ENCODE assay signal across 28 mouse cellular contexts in the genomic region with DNA sequence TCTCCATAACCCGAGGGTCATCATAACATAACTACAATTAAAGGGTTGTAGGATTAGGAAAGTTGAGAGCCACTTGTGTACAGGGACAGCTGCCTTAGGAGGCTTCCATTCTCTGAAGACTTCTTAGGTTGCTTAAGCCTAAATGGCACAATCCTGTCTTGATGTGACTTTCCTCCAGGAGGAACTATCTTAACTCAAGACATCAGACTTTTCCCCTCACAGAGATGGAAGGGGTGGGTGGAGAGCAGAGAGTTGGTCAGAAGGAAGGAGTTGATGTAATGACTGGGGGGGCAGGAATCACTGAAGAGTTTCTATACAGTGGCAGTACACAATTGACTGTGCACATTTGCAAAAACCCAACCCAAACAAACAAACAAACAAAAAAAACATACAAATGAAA. TPM values are rescaled to one million over a fixed set of nuclear protein-coding genes. Genes with fewer than 3 reads are reported as not detected.
DNase-seq lines count a peak whose midpoint lies in the region; ATAC-seq lines count a peak whose summit lies in the region.
"Had no signal": no experiment of that assay in that cellular context is flagged by ENCODE, and none has a peak within 500 bp of the region (broad histone marks: within the 10 kb centered on the region; RNA-seq: fewer than 3 reads in every experiment).

No protein-coding gene starts in this region.

- ATAC-seq in forebrain, embryonic 12.5 days (ENCODE audit: low FRiP score): no peak
- ATAC-seq in forebrain, embryonic 16.5 days: no peak
- ATAC-seq in midbrain, embryonic 16.5 days: no peak
- ATAC-seq in neural tube, embryonic 12.5 days (ENCODE audit: low FRiP score, low read depth): no peak
- ATAC-seq in neural tube, embryonic 14.5 days (ENCODE audit: low read depth): no peak
- ATAC-seq: intestine, embryonic 16.5 days; liver, embryonic 12.5 days; Patski had no signal

- H3K4me3 ChIP-seq in forebrain, embryonic 12.5 days (replicated peaks): no peak overlapping the region
- no peak overlapping the region for H3K4me3 ChIP-seq in forebrain, embryonic 16.5 days (replicated peaks; ENCODE audit: low read length)
- no peak overlapping the region for H3K4me3 ChIP-seq in midbrain, embryonic 10.5 days
- no peak overlapping the region for H3K4me3 ChIP-seq in midbrain, embryonic 16.5 days (ENCODE audit: low read depth, low read length)
- no peak overlapping the region for H3K4me3 ChIP-seq in neural tube, embryonic 12.5 days
- no peak overlapping the region for H3K4me3 ChIP-seq in neural tube, embryonic 14.5 days (ENCODE audit: low read depth, low read length)
- H3K4me3 ChIP-seq: embryonic facial prominence, embryonic 12.5 days; heart, embryonic 10.5 days; heart, embryonic 15.5 days; limb, embryonic 13.5 days; liver, embryonic 12.5 days had no signal

- H3K4me2 ChIP-seq in forebrain, embryonic 12.5 days: no peak overlapping the region
- no peak overlapping the region for H3K4me2 ChIP-seq in forebrain, embryonic 16.5 days (ENCODE audit: low read length)
- no peak overlapping the region for H3K4me2 ChIP-seq in midbrain, embryonic 16.5 days (ENCODE audit: low read length)
- no peak overlapping the region; the same call in 1 of the 2 replicates for H3K4me2 ChIP-seq in neural tube, embryonic 12.5 days (replicated peaks)
- no peak overlapping the region for H3K4me2 ChIP-seq in neural tube, embryonic 14.5 days (ENCODE audit: low read depth, low read length)
- H3K4me2 ChIP-seq: embryonic facial prominence, embryonic 12.5 days; heart, embryonic 15.5 days; limb, embryonic 13.5 days; liver, embryonic 12.5 days had no signal

- no peak overlapping the region for H3K9ac ChIP-seq in forebrain, embryonic 12.5 days
- no peak overlapping the region for H3K9ac ChIP-seq in forebrain, embryonic 16.5 days (replicated peaks; ENCODE audit: low read depth, low read length)
- no peak overlapping the region for H3K9ac ChIP-seq in midbrain, embryonic 16.5 days (ENCODE audit: low read depth, low read length)
- no peak overlapping the region for H3K9ac ChIP-seq in neural tube, embryonic 12.5 days
- H3K9ac ChIP-seq in neural tube, embryonic 14.5 days (replicated peaks; ENCODE audit: low read depth, low read length): no peak overlapping the region
- H3K9ac ChIP-seq: embryonic facial prominence, embryonic 12.5 days; heart, embryonic 15.5 days; limb, embryonic 13.5 days; liver, embryonic 12.5 days; liver, postnatal 0 days had no signal

- H3K27ac ChIP-seq in forebrain, embryonic 12.5 days: peak overlapping the region; percentile 94
- H3K27ac ChIP-seq in forebrain, embryonic 16.5 days (ENCODE audit: low read length): no peak overlapping the region
- peak overlapping the region; percentile 82 for H3K27ac ChIP-seq in midbrain, embryonic 10.5 days (replicated peaks)
- no peak overlapping the region for H3K27ac ChIP-seq in midbrain, embryonic 16.5 days (ENCODE audit: low read length)
- peak overlapping the region; percentile 71; the same call in 1 of the 2 replicates for H3K27ac ChIP-seq in neural tube, embryonic 12.5 days
- H3K27ac ChIP-seq in neural tube, embryonic 14.5 days (ENCODE audit: low read depth, low read length): peak overlapping the region; percentile 34; the same call in 1 of the 2 replicates
- H3K27ac ChIP-seq: embryonic facial prominence, embryonic 12.5 days; heart, embryonic 10.5 days; heart, embryonic 15.5 days; kidney, postnatal 0 days; limb, embryonic 13.5 days; liver, embryonic 12.5 days; macrophage had no signal

- 73% methylated on average over 1 of the region's 1 CpGs for WGBS in forebrain, embryonic 12.5 days
- WGBS in forebrain, embryonic 16.5 days: 98% methylated on average over 1 of the region's 1 CpGs
- 97% methylated on average over 1 of the region's 1 CpGs for WGBS in midbrain, embryonic 10.5 days
- 81% methylated on average over 1 of the region's 1 CpGs for WGBS in midbrain, embryonic 16.5 days
- 84% methylated on average over 1 of the region's 1 CpGs for WGBS in neural tube, embryonic 12.5 days
- WGBS in neural tube, embryonic 14.5 days: 89% methylated on average over 1 of the region's 1 CpGs

- H3K27me3 ChIP-seq in forebrain, embryonic 12.5 days: no peaks in the 10 kb centered on the region
- H3K27me3 ChIP-seq in forebrain, embryonic 16.5 days (replicated peaks; ENCODE audit: control insufficient read depth, insufficient read depth, low read length): no peaks in the 10 kb centered on the region
- no peaks in the 10 kb centered on the region for H3K27me3 ChIP-seq in midbrain, embryonic 10.5 days (ENCODE audit: low read depth, poor library complexity, severe bottlenecking)
- no peaks in the 10 kb centered on the region for H3K27me3 ChIP-seq in midbrain, embryonic 16.5 days (ENCODE audit: control insufficient read depth, insufficient read depth, low read depth, low read length)
- no peaks in the 10 kb centered on the region for H3K27me3 ChIP-seq in neural tube, embryonic 12.5 days (replicated peaks)
- no peaks in the 10 kb centered on the region for H3K27me3 ChIP-seq in neural tube, embryonic 14.5 days (ENCODE audit: control insufficient read depth, insufficient read depth, low read length)
- H3K27me3 ChIP-seq: embryonic facial prominence, embryonic 12.5 days; heart, embryonic 15.5 days; limb, embryonic 13.5 days; liver, embryonic 12.5 days; Patski had no signal

- DNase-seq in midbrain, embryonic 10.5 days (ENCODE audit: low spot score): no peak
- no peak for DNase-seq in neural tube, embryonic 10.5 days (ENCODE audit: extremely low spot score, low spot score)
- DNase-seq in gastrocnemius, postnatal 25 days: no peak
- DNase-seq: adrenal gland, postnatal 10 days; cerebellum, adult 8-10 months; cerebellum, postnatal 36 days; gastrocnemius, postnatal 10 days; heart, postnatal 36 days; kidney, adult 8-10 months; kidney, postnatal 4 days; liver, postnatal 0 days; retina, postnatal 1 day; right cerebral cortex, postnatal 14 days; thymus, postnatal 4 days had no signal

- no peaks in the 10 kb centered on the region for H3K36me3 ChIP-seq in forebrain, embryonic 12.5 days (replicated peaks)
- no peaks in the 10 kb centered on the region for H3K36me3 ChIP-seq in forebrain, embryonic 16.5 days (ENCODE audit: control insufficient read depth, insufficient read depth)
- H3K36me3 ChIP-seq in midbrain, embryonic 10.5 days: no peaks in the 10 kb centered on the region
- H3K36me3 ChIP-seq in midbrain, embryonic 16.5 days (ENCODE audit: control insufficient read depth, insufficient read depth, low read length): no peaks in the 10 kb centered on the region
- H3K36me3 ChIP-seq in neural tube, embryonic 12.5 days: no peaks in the 10 kb centered on the region
- no peaks in the 10 kb centered on the region for H3K36me3 ChIP-seq in neural tube, embryonic 14.5 days (ENCODE audit: control insufficient read depth, insufficient read depth, low read length)
- H3K36me3 ChIP-seq: embryonic facial prominence, embryonic 12.5 days; heart, embryonic 10.5 days; heart, embryonic 15.5 days; limb, embryonic 13.5 days; liver, embryonic 12.5 days had no signal

- H3K4me1 ChIP-seq in forebrain, embryonic 12.5 days: peaks cover 24% of the 10 kb centered on the region
- H3K4me1 ChIP-seq in forebrain, embryonic 16.5 days (replicated peaks; ENCODE audit: control insufficient read depth, insufficient read depth, low read length): peaks cover 17% of the 10 kb centered on the region
- peaks cover 25% of the 10 kb centered on the region for H3K4me1 ChIP-seq in midbrain, embryonic 10.5 days
- H3K4me1 ChIP-seq in midbrain, embryonic 16.5 days (ENCODE audit: control insufficient read depth, insufficient read depth, low read length): peaks cover 11% of the 10 kb centered on the region
- peaks cover 16% of the 10 kb centered on the region for H3K4me1 ChIP-seq in neural tube, embryonic 12.5 days
- H3K4me1 ChIP-seq in neural tube, embryonic 14.5 days (ENCODE audit: control insufficient read depth, insufficient read depth, low read length): peaks cover 2% of the 10 kb centered on the region; the same call in 1 of the 2 replicates

- H3K9me3 ChIP-seq in forebrain, embryonic 12.5 days: no peaks in the 10 kb centered on the region
- H3K9me3 ChIP-seq in forebrain, embryonic 16.5 days (ENCODE audit: control insufficient read depth, low read length): no peaks in the 10 kb centered on the region
- no peaks in the 10 kb centered on the region for H3K9me3 ChIP-seq in midbrain, embryonic 10.5 days (replicated peaks)
- no peaks in the 10 kb centered on the region for H3K9me3 ChIP-seq in midbrain, embryonic 16.5 days (replicated peaks; ENCODE audit: control insufficient read depth, low read length, poor library complexity, severe bottlenecking)
- no peaks in the 10 kb centered on the region for H3K9me3 ChIP-seq in neural tube, embryonic 12.5 days
- no peaks in the 10 kb centered on the region for H3K9me3 ChIP-seq in neural tube, embryonic 14.5 days (ENCODE audit: control insufficient read depth, low read length)
- H3K9me3 ChIP-seq: embryonic facial prominence, embryonic 12.5 days; heart, embryonic 10.5 days; heart, embryonic 15.5 days; limb, embryonic 13.5 days; liver, embryonic 12.5 days had no signal

RNA-seq across cellular contexts. Expression of gene Btg1, which starts 28.4 kb away (rescaled TPM):
- polyA plus RNA-seq in forebrain, embryonic 12.5 days (2016; fragmentation: Nextera tagmentation; extraction: Ambion mirVana): 46.2 and 49.5 TPM in 2 replicates
- polyA plus RNA-seq in forebrain, embryonic 16.5 days (2015; fragmentation: Nextera tagmentation; extraction: Ambion mirVana): 56.8 and 65.7 TPM in 2 replicates
- 30.5 and 38.9 TPM in 2 replicates for polyA plus RNA-seq in midbrain, embryonic 10.5 days (2016; fragmentation: Nextera tagmentation; extraction: Ambion mirVana)
- 33.6 and 46.5 TPM in 2 replicates for polyA plus RNA-seq in midbrain, embryonic 16.5 days (2015; fragmentation: Nextera tagmentation; extraction: Ambion mirVana)
- polyA plus RNA-seq in neural tube, embryonic 12.5 days (2016; fragmentation: Nextera tagmentation; extraction: Ambion mirVana): 67.8 and 69.5 TPM in 2 replicates
- 51.1 and 53.3 TPM in 2 replicates for polyA plus RNA-seq in neural tube, embryonic 14.5 days (2014; fragmentation: Nextera tagmentation; extraction: Ambion mirVana)
- 10 to 100 TPM; 14.8 to 15.3 TPM for total RNA-seq in gastrocnemius, postnatal 25 days (2021)

Comparison
In these comparisons a context has a peak if more than half of its experiments do, and no peak if none do; other contexts are left out.
1. H3K27ac ChIP-seq: peak in forebrain, embryonic 12.5 days (single experiment), midbrain, embryonic 10.5 days (single experiment), neural tube, embryonic 12.5 days (single experiment) and neural tube, embryonic 14.5 days (single experiment); none in forebrain, embryonic 16.5 days (single experiment) and midbrain, embryonic 16.5 days (single experiment).